Mouse (Mus musculus): Measurements from ENCODE around the gene Cdcp2. TPM values are rescaled to one million over a fixed set of nuclear protein-coding genes. Genes with fewer than 3 reads are reported as not detected.
"Not testable (repeated sequence)": the region's sequence is repeated elsewhere in the genome, so short reads cannot be mapped to it uniquely, and the experiment has no call there.

Gene Cdcp2
- polyA plus RNA-seq, 1 experiment from 2014 or later: not detected

DNA sequence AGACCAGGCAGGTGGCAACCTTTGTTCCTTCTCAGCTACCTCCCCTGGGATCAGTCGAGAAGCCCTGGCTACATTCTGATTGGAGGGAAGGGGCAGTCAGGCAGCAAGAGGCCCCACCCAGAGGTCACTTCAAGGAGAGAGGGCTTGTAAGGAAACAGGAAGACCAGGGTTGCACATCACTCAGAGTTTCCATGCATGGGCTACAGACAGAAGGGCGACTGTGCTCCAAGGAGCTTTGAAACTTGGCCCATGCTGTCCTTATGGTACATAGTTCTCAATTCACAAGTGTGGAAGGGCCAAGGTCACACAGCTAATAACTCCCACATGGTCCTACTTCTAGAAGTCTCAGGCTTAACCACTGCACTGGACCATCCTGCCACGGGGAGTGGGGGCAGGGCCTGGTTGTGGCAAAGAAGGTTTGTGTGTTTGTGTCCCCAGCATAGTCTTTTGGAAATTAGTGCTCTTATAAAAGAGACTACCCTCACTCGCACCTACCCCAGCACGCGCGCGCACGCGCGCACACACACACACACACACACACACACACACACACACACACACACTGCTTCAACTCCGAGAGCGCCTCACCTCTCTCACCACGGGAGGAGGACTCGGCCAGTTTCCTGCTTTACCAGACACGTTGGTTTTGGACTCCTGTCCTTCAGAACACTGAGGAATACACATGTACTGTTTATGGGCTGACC, 2.1 kb upstream of the Cdcp2 start:
- Histone ChIP-seq H3K27ac (no peak overlapping the region), H3K4me1 (replicated peaks) (peaks cover 4% of the 10 kb centered on the region; the same call in 1 of the 2 replicates)

DNA sequence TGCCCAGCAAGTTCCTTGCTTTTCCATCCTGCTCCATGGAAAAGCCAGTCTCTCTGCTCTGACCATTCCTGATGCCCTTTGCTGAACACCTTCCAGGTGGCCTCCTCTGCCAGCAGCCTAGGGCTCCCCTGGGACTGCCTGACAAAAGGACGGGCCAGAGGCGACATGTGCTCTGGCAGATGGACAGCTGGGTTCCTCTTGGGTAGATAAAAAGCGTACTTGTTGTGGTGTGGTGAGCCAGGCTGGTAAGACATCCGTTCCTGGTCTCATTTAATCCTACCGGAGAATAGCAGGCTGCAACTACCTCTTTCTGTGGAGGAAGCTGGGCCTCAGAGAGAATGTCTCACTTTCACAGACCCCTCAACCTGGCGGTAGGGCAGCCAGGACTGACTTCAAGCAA, 648 bp upstream of the Cdcp2 start:
- Histone ChIP-seq H3K4me1 (replicated peaks) (peaks cover 4% of the 10 kb centered on the region; the same call in 1 of the 2 replicates), H3K4me2 (no peak overlapping the region), H3K27me3 (0 out of 2 replicates have a peak, but pooled peaks cover 6% of the 10 kb centered on the region), H3K9ac (no peak overlapping the region), H3K4me3 (no peak overlapping the region), H3K36me3 (no peaks in the 10 kb centered on the region), H3K9me3 (replicated peaks) (no peaks in the 10 kb centered on the region), H3K27ac (no peak overlapping the region)
- 44% methylated on average over 6 of the region's 6 CpGs for whole genome bisulfite sequencing
- ATAC-seq (replicated peaks; ENCODE audit: insufficient number of reproducible peaks, insufficient read depth, low FRiP score, low read depth): no peak

More for the DNA sequence above, 2.1 kb upstream of the Cdcp2 start:
- 73% methylated on average over 16 of the region's 16 CpGs for WGBS
- no peaks in the 10 kb centered on the region for H3K36me3 ChIP-seq
- no peak overlapping the region for H3K4me3 ChIP-seq
- 0 out of 2 replicates have a peak, but pooled peaks cover 6% of the 10 kb centered on the region for H3K27me3 ChIP-seq
- H3K9ac ChIP-seq: no peak overlapping the region
- no peak overlapping the region for H3K4me2 ChIP-seq
- no peaks in the 10 kb centered on the region for H3K9me3 ChIP-seq (replicated peaks)
- no peak for ATAC-seq (replicated peaks; ENCODE audit: insufficient number of reproducible peaks, insufficient read depth, low FRiP score, low read depth)

DNA sequence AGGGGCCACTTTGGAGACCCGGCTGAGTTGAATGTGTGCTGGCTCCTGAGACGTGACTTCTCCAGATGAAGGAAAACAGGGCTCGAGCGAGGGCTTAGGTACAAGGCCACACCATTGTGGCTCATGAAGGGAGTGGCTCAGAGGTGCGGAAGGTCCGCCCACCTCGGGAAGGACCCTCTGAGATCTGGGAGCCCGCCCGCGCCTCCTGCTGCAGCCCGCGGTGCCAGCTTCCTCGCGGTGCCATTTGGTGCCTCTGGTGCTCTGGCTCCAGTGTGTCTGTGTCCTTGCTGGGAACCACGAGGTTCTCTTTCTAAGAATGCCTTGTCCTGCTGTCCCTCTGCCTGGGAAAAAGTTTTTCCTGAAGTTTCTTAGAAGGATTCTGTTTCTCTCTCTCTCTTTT, 1.2 kb downstream of the Cdcp2 start:
- Histone ChIP-seq H3K27ac (no peak overlapping the region), H3K4me1 (replicated peaks) (peaks cover 4% of the 10 kb centered on the region; the same call in 1 of the 2 replicates), H3K36me3 (no peaks in the 10 kb centered on the region), H3K9ac (no peak overlapping the region), H3K4me2 (no peak overlapping the region), H3K4me3 (no peak overlapping the region), H3K9me3 (replicated peaks) (no peaks in the 10 kb centered on the region), H3K27me3 (0 out of 2 replicates have a peak, but pooled peaks cover 6% of the 10 kb centered on the region)
- ATAC-seq (replicated peaks; ENCODE audit: insufficient number of reproducible peaks, insufficient read depth, low FRiP score, low read depth): no peak
- WGBS: 47% methylated on average over 15 of the region's 15 CpGs

DNA sequence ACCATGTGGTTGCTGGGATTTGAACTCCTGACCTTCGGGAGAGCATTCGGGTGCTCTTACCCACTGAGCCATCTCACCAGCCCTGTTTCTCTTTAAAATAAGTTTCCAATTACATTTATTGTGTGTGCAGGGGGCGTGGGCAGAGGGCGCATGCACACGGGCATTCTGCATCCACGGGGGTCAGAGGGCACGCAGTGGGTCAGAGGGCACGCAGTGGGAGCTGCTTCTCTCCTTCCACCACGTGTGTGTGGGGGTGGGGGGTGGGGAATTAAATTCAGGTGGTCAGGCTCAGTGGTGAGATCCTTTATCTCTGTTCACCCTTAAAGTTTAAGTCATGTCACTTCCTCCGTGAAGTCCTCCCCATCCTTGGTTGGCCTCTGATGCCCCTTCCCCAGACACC, 1.7 kb downstream of the Cdcp2 start:
- peaks cover 4% of the 10 kb centered on the region; the same call in 1 of the 2 replicates for H3K4me1 ChIP-seq (replicated peaks)
- no peak overlapping the region for H3K9ac ChIP-seq
- H3K4me3 ChIP-seq: no peak overlapping the region
- no peak overlapping the region for H3K27ac ChIP-seq
- H3K36me3 ChIP-seq: no peaks in the 10 kb centered on the region
- no peak overlapping the region for H3K4me2 ChIP-seq
- H3K27me3 ChIP-seq: 0 out of 2 replicates have a peak, but pooled peaks cover 6% of the 10 kb centered on the region
- WGBS: 82% methylated on average over 10 of the region's 10 CpGs
- no peaks in the 10 kb centered on the region for H3K9me3 ChIP-seq (replicated peaks)
- no peak for ATAC-seq (replicated peaks; ENCODE audit: insufficient number of reproducible peaks, insufficient read depth, low FRiP score, low read depth)

DNA sequence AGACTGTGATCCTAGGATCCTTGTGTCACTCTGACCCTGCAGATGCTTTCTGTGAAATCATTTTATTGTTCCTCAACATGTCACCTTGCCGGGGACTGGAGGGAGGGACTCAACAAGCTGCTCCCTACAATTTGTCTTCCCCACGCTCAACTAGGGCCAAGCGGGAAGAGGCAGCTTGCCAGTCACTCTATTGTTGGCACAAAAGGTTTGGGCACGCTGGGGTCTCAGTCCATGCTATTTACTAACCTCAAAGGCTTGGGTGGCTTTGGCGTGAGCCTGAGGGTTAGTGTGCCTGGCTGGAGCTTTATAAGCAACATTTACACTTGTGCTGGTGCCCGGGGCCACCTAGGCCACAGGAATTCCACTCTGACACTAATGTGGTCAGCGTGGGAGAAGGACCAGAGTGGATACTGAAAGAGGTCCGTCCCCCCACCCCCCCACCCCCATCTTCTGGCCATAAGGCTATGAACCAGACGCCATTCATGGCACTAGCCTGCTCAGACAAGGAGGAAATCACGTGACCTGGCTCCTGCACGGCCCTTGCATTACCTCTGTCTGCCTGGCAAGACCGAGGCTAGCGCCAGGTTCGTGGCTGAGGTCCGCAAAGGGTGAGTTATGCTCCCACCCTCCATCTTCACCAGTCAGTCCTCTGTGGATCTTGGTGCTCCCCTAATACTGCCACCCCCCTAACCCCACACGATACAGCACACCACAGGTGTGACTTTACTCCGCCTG, 2.3 kb downstream of the Cdcp2 start:
- 71% methylated on average over 17 of the region's 17 CpGs for WGBS
- ATAC-seq (replicated peaks; ENCODE audit: insufficient number of reproducible peaks, insufficient read depth, low FRiP score, low read depth): no peak
- H3K4me3 ChIP-seq: no peak overlapping the region
- H3K9me3 ChIP-seq (replicated peaks): no peaks in the 10 kb centered on the region
- no peak overlapping the region for H3K9ac ChIP-seq
- no peak overlapping the region for H3K4me2 ChIP-seq
- 0 out of 2 replicates have a peak, but pooled peaks cover 6% of the 10 kb centered on the region for H3K27me3 ChIP-seq
- peaks cover 4% of the 10 kb centered on the region; the same call in 1 of the 2 replicates for H3K4me1 ChIP-seq (replicated peaks)
- H3K27ac ChIP-seq: no peak overlapping the region
- H3K36me3 ChIP-seq: no peaks in the 10 kb centered on the region

DNA sequence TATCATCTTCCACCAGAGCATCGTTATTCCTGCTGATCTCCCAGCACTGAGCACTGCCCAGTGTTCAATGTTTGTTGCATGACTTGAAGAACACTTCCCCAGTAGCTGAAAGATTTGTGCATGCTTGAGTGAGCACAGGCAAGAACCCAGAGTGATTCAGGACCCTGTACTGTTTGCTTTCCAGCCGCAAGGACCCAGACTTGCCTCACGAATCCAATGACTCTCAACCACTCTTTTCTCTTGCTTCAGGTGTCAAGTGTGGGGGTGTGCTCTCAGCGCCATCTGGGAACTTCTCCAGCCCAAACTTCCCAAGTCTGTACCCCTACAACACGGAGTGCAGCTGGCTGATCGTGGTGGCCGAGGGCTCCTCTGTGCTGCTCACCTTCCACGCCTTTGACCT, 5.5 kb downstream of the Cdcp2 start:
- Histone ChIP-seq H3K27ac (no peak overlapping the region), H3K4me1 (replicated peaks) (no peaks in the 10 kb centered on the region), H3K36me3 (no peaks in the 10 kb centered on the region), H3K4me2 (no peak overlapping the region), H3K27me3 (0 out of 2 replicates have a peak, but pooled peaks cover 6% of the 10 kb centered on the region), H3K4me3 (no peak overlapping the region), H3K9ac (no peak overlapping the region), H3K9me3 (replicated peaks) (no peaks in the 10 kb centered on the region)
- 69% methylated on average over 8 of the region's 8 CpGs for WGBS
- ATAC-seq (replicated peaks; ENCODE audit: insufficient number of reproducible peaks, insufficient read depth, low FRiP score, low read depth): no peak

DNA sequence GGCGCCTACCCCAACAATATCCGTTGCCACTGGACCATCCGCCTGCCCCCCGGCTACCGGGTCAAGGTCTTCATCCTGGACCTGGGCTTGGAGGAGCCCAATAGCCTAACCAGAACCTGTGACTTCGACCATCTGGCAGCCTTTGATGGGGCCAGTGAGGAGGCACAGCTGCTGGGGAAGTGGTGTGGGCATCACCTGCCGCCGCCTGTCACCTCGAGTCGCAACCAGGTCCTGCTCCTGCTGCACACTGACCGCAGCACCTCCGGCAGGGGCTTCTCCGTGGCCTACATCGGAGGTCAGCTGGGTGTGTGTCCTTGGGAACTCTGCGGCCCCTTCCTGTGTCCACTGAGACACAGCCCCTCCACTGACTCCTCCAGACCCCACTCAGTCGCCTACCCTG, 10.1 kb downstream of the Cdcp2 start:
- Histone ChIP-seq H3K9ac (no peak overlapping the region), H3K36me3 (no peaks in the 10 kb centered on the region), H3K27ac (no peak overlapping the region), H3K4me3 (no peak overlapping the region), H3K9me3 (replicated peaks) (no peaks in the 10 kb centered on the region), H3K27me3 (no peaks in the 10 kb centered on the region), H3K4me1 (replicated peaks) (peaks cover 6% of the 10 kb centered on the region; the same call in 1 of the 2 replicates), H3K4me2 (no peak overlapping the region)
- WGBS: 86% methylated on average over 16 of the region's 16 CpGs
- ATAC-seq (replicated peaks; ENCODE audit: insufficient number of reproducible peaks, insufficient read depth, low FRiP score, low read depth): no peak

DNA sequence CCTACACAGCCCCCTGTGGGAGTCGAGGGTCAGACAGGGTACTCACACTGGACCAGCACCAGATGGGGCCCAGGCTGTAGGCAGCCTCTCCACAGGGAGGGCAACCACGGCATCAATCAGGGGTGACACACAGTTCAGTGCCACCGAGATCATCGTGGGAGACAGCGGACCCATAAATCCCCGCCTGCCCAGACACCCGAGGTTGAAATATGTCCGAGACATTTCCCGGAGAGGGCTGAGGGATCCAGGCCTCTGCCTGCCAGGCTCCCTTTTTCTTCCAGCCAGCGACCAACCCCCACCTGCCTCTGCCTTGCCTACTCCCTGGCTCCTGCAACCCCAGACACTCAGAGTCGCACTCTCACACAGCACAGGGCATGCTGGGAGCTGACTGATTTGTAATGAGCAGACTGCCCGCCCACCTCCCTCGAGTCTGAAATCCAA, 11.6 kb downstream of the Cdcp2 start:
- Histone ChIP-seq H3K27me3 (no peaks in the 10 kb centered on the region), H3K36me3 (no peaks in the 10 kb centered on the region), H3K4me2 (peak overlapping the region; percentile 15; the same call in 1 of the 2 replicates), H3K9ac (no peak overlapping the region), H3K4me3 (no peak overlapping the region), H3K4me1 (replicated peaks) (peaks cover 6% of the 10 kb centered on the region; the same call in 1 of the 2 replicates), H3K9me3 (replicated peaks) (no peaks in the 10 kb centered on the region), H3K27ac (no peak overlapping the region)
- no peak for ATAC-seq (replicated peaks; ENCODE audit: insufficient number of reproducible peaks, insufficient read depth, low FRiP score, low read depth)
- WGBS: 39% methylated on average over 13 of the region's 13 CpGs

DNA sequence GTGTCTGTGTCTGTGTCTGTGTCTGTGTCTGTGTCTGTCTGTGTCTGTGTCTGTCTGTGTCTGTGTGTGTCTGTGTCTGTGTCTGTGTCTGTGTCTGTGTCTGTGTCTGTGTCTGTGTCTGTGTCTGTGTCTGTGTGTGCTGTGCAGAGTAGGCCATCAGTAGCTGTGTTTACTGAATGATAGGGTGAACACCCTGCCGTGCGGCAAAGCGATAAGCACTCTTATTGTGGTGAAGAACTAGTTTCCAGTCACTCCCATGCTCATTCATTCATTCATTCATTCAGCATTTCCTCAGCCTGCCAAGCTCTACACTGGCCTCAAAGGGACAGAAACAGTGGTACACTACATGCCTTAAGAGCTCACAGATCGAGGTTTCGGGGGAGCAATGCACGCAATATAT, 12.5 kb downstream of the Cdcp2 start:
- H3K4me3 ChIP-seq; H3K4me1 ChIP-seq (replicated peaks); H3K27ac ChIP-seq; H3K9me3 ChIP-seq (replicated peaks); H3K27me3 ChIP-seq; ATAC-seq (replicated peaks; ENCODE audit: insufficient number of reproducible peaks, insufficient read depth, low FRiP score, low read depth); H3K9ac ChIP-seq; H3K36me3 ChIP-seq; H3K4me2 ChIP-seq: not testable (repeated sequence)
- WGBS: 89% methylated on average over 6 of the region's 6 CpGs

DNA sequence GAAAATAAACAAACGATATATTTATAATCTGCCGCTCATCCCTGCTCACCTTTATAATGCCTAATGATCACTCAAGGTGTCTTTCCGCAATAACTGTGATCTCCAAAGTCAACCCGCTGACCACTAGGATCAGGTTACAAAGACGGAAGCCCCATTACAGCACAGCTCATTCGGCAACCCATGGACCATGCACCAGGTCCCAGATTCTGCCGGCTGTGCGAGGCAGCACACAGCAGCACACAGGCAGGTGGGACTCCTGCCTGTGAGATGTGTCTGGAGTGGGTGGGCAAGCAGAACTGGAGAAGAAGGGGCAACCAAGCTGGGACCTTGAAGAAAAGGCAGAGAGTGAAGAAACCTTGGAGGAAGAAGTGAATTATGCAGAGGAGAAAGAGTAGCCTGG, 17.6 kb downstream of the Cdcp2 start:
- no peak overlapping the region for H3K4me3 ChIP-seq
- WGBS: 48% methylated on average over 8 of the region's 8 CpGs
- no peak overlapping the region for H3K27ac ChIP-seq
- no peaks in the 10 kb centered on the region for H3K9me3 ChIP-seq (replicated peaks)
- H3K4me1 ChIP-seq (replicated peaks): no peaks in the 10 kb centered on the region
- no peak overlapping the region for H3K4me2 ChIP-seq
- no peaks in the 10 kb centered on the region; the same call in 1 of the 2 replicates for H3K27me3 ChIP-seq
- H3K9ac ChIP-seq: no peak overlapping the region
- H3K36me3 ChIP-seq: no peaks in the 10 kb centered on the region
- no peak for ATAC-seq (replicated peaks; ENCODE audit: insufficient number of reproducible peaks, insufficient read depth, low FRiP score, low read depth)

DNA sequence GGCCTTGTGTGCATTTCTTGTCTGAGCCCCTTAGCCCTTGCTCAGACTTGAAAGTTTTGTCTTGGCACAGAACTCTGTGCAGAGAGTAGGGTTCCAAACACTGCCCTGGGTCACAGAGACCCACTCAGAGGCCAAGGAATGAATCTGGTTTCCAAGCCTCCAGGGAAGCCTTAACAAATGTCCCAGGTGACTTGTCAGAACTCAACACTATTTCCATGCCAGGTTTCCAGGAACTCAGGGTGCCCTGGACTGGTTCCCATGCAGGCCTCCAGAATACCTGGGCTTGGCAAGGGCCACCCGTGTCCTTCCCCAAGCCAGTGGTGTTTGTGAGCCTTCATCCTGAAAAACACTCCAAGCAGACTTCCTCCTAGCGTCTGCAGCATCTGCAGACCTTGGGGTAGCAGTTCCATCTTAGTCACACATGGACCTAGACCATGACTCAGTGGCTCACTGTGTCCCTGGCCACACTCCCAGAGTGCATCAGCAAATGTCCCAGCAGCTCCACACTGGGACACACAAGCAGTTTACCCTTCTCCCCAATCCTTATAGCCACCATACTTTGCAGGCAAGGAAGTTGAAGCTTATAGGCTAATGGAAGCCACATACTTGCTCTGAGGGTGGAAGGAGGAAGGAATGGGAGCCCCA, 21.2 kb downstream of the Cdcp2 start:
- 66% methylated on average over 2 of the region's 2 CpGs for WGBS
- no peak for ATAC-seq (replicated peaks; ENCODE audit: insufficient number of reproducible peaks, insufficient read depth, low FRiP score, low read depth)

More for the DNA sequence above, 21.2 kb downstream of the Cdcp2 start:
- Histone ChIP-seq H3K4me2 (no peak overlapping the region), H3K9ac (no peak overlapping the region), H3K9me3 (replicated peaks) (no peaks in the 10 kb centered on the region), H3K4me1 (replicated peaks) (no peaks in the 10 kb centered on the region), H3K36me3 (no peaks in the 10 kb centered on the region), H3K4me3 (no peak overlapping the region), H3K27me3 (no peaks in the 10 kb centered on the region; the same call in 1 of the 2 replicates), H3K27ac (no peak overlapping the region)
